14 mouse cellular contexts compared by ENCODE assay signal in genomic region chr6:50986270-50986924, GRCm38 (mm10).
DNase-seq lines count a peak whose midpoint lies in the region; ATAC-seq lines count a peak whose summit lies in the region.
"Had no signal": no experiment of that assay in that cellular context is flagged by ENCODE, and none has a peak within 500 bp of the region (broad histone marks: within the 10 kb centered on the region; RNA-seq: fewer than 3 reads in every experiment).

No protein-coding gene starts in this region.

- peaks cover 39% of the 10 kb centered on the region for H3K4me1 ChIP-seq in forebrain, embryonic 13.5 days
- peaks cover 4% of the 10 kb centered on the region for H3K4me1 ChIP-seq in forebrain, embryonic 11.5 days (replicated peaks; ENCODE audit: control insufficient read depth, insufficient read depth, low read length)
- peaks cover 2% of the 10 kb centered on the region for H3K4me1 ChIP-seq in hindbrain, embryonic 16.5 days (ENCODE audit: control insufficient read depth, insufficient read depth, low read depth, low read length)

- H3K4me3 ChIP-seq in forebrain, embryonic 13.5 days = no peak overlapping the region
- H3K4me3 ChIP-seq in forebrain, embryonic 11.5 days (ENCODE audit: low read depth, low read length) = no peak overlapping the region
- no peak overlapping the region for H3K4me3 ChIP-seq in hindbrain, embryonic 16.5 days (ENCODE audit: low read length)
- H3K4me3 ChIP-seq: heart, embryonic 15.5 days; neural tube, embryonic 13.5 days had no signal

- no peak overlapping the region for H3K27ac ChIP-seq in forebrain, embryonic 13.5 days
- H3K27ac ChIP-seq in forebrain, embryonic 11.5 days (ENCODE audit: low read depth, low read length) = no peak overlapping the region
- H3K27ac ChIP-seq in hindbrain, embryonic 16.5 days (ENCODE audit: low read depth, low read length) = no peak overlapping the region
- H3K27ac ChIP-seq: heart, embryonic 15.5 days; macrophage; neural tube, embryonic 13.5 days had no signal

- no peaks in the 10 kb centered on the region for H3K27me3 ChIP-seq in forebrain, embryonic 13.5 days
- H3K27me3 ChIP-seq in forebrain, embryonic 11.5 days (ENCODE audit: control insufficient read depth, insufficient read depth, low read length) = no peaks in the 10 kb centered on the region
- H3K27me3 ChIP-seq in hindbrain, embryonic 16.5 days (replicated peaks; ENCODE audit: control insufficient read depth, insufficient read depth, low read length) = no peaks in the 10 kb centered on the region
- H3K27me3 ChIP-seq: heart, embryonic 15.5 days; neural tube, embryonic 13.5 days had no signal

- H3K9ac ChIP-seq in forebrain, embryonic 13.5 days = no peak overlapping the region
- no peak overlapping the region for H3K9ac ChIP-seq in forebrain, embryonic 11.5 days (ENCODE audit: low read length)
- H3K9ac ChIP-seq in hindbrain, embryonic 16.5 days (ENCODE audit: low read depth, low read length) = no peak overlapping the region
- H3K9ac ChIP-seq: heart, embryonic 15.5 days; neural tube, embryonic 13.5 days had no signal

- ATAC-seq in forebrain, embryonic 13.5 days = peak; percentile 51; the same call in 1 of the 2 replicates
- no peak for ATAC-seq in forebrain, embryonic 11.5 days (replicated peaks; ENCODE audit: low FRiP score)
- ATAC-seq in hindbrain, embryonic 16.5 days = 0 out of 2 replicates have a peak, but pooled peaks have one; percentile 31

- H3K4me2 ChIP-seq in forebrain, embryonic 13.5 days = no peak overlapping the region
- no peak overlapping the region for H3K4me2 ChIP-seq in forebrain, embryonic 11.5 days (ENCODE audit: low read depth, low read length, severe bottlenecking)
- H3K4me2 ChIP-seq in hindbrain, embryonic 16.5 days (ENCODE audit: low read length) = no peak overlapping the region
- H3K4me2 ChIP-seq: heart, embryonic 15.5 days; neural tube, embryonic 13.5 days had no signal

- 64% methylated on average over 9 of the region's 9 CpGs for WGBS in forebrain, embryonic 13.5 days
- WGBS in forebrain, embryonic 11.5 days = 74% methylated on average over 9 of the region's 9 CpGs
- 56% methylated on average over 9 of the region's 9 CpGs for WGBS in hindbrain, embryonic 16.5 days

- no peaks in the 10 kb centered on the region for H3K36me3 ChIP-seq in forebrain, embryonic 13.5 days (ENCODE audit: poor library complexity, severe bottlenecking)
- no peaks in the 10 kb centered on the region for H3K36me3 ChIP-seq in forebrain, embryonic 11.5 days (ENCODE audit: control insufficient read depth, insufficient read depth, low read length)
- no peaks in the 10 kb centered on the region for H3K36me3 ChIP-seq in hindbrain, embryonic 16.5 days (ENCODE audit: control insufficient read depth, insufficient read depth, low read length)
- H3K36me3 ChIP-seq: heart, embryonic 15.5 days; neural tube, embryonic 13.5 days had no signal

- H3K9me3 ChIP-seq in forebrain, embryonic 13.5 days (replicated peaks) = no peaks in the 10 kb centered on the region
- no peaks in the 10 kb centered on the region for H3K9me3 ChIP-seq in forebrain, embryonic 11.5 days (ENCODE audit: control insufficient read depth, low read length)
- no peaks in the 10 kb centered on the region for H3K9me3 ChIP-seq in hindbrain, embryonic 16.5 days (ENCODE audit: control insufficient read depth, low read length)
- H3K9me3 ChIP-seq: heart, embryonic 15.5 days; neural tube, embryonic 13.5 days had no signal

- no peak for DNase-seq in forebrain, embryonic 11.5 days (ENCODE audit: low spot score)
- DNase-seq in right cerebral cortex, adult 18-20 months = peak; percentile 24
- no peak for DNase-seq in right cerebral cortex, postnatal 25 days
- DNase-seq in retina, embryonic 14.5 days (ENCODE audit: low spot score) = peak; percentile 64
- no peak for DNase-seq in thymus, postnatal 36 days
- no peak for DNase-seq in thymus, postnatal 14 days
- DNase-seq: adrenal gland, postnatal 36 days; cerebellum, postnatal 25 days; liver had no signal

Comparison
In these comparisons a context has a peak if more than half of its experiments do, and no peak if none do; other contexts are left out.
1. DNase-seq: peak in right cerebral cortex, adult 18-20 months (single experiment) and retina, embryonic 14.5 days (single experiment); none in forebrain, embryonic 11.5 days (single experiment), right cerebral cortex, postnatal 25 days (single experiment), thymus, postnatal 36 days (0 of 2) and thymus, postnatal 14 days (single experiment).